Mouse (Mus musculus): ENCODE data around the gene Stat3. TPM values are rescaled to one million over a fixed set of nuclear protein-coding genes. Genes with fewer than 3 reads are reported as not detected.

The Stat3 gene
- polyA plus RNA-seq, 1 experiment from 2014 or later, result 43.5 TPM

- 52% methylated on average over 10 of the region's 10 CpGs for WGBS
- Histone ChIP-seq H3K4me3 (ENCODE audit: low read depth, low read length) (no peak overlapping the region), H3K9me3 (ENCODE audit: control insufficient read depth, low read depth, low read length) (no peaks in the 10 kb centered on the region), H3K27me3 (ENCODE audit: control insufficient read depth, insufficient read depth, low read length) (no peaks in the 10 kb centered on the region), H3K9ac (replicated peaks; ENCODE audit: low read depth, low read length) (no peak overlapping the region), H3K27ac (ENCODE audit: low read length) (no peak overlapping the region), H3K4me1 (ENCODE audit: control insufficient read depth, insufficient read depth, low read length) (no peaks in the 10 kb centered on the region), H3K4me2 (replicated peaks; ENCODE audit: low read depth, low read length) (no peak overlapping the region), H3K36me3 (ENCODE audit: control insufficient read depth, insufficient read depth, low read length) (peaks cover 6% of the 10 kb centered on the region; the same call in 1 of the 2 replicates)
- ATAC-seq (ENCODE audit: insufficient number of reproducible peaks, insufficient read depth, low FRiP score, low read depth), result no peak
Measured at GRCm38 (mm10) chr11:100888348-100888820, 51.0 kb downstream of the Stat3 start.

- H3K4me2 ChIP-seq (replicated peaks; ENCODE audit: low read depth, low read length), result no peak overlapping the region
- H3K36me3 ChIP-seq (ENCODE audit: control insufficient read depth, insufficient read depth, low read length), result no peaks in the 10 kb centered on the region; the same call in 1 of the 2 replicates
- no peak overlapping the region for H3K4me3 ChIP-seq (ENCODE audit: low read depth, low read length)
- H3K27me3 ChIP-seq (ENCODE audit: control insufficient read depth, insufficient read depth, low read length), result no peaks in the 10 kb centered on the region
- H3K9ac ChIP-seq (replicated peaks; ENCODE audit: low read depth, low read length), result no peak overlapping the region
- no peak for ATAC-seq (ENCODE audit: insufficient number of reproducible peaks, insufficient read depth, low FRiP score, low read depth)
- H3K4me1 ChIP-seq (ENCODE audit: control insufficient read depth, insufficient read depth, low read length), result no peaks in the 10 kb centered on the region
- H3K9me3 ChIP-seq (ENCODE audit: control insufficient read depth, low read depth, low read length), result no peaks in the 10 kb centered on the region
- no peak overlapping the region for H3K27ac ChIP-seq (ENCODE audit: low read length)
- WGBS, result 74% methylated on average over 3 of the region's 3 CpGs
Measured at GRCm38 (mm10) chr11:100887764-100888163, 51.6 kb downstream of the Stat3 start.

GRCm38 (mm10) chr11:100887236-100887635 is 52.1 kb downstream of the Stat3 start:
- Histone ChIP-seq H3K4me2 (replicated peaks; ENCODE audit: low read depth, low read length) (no peak overlapping the region), H3K4me1 (ENCODE audit: control insufficient read depth, insufficient read depth, low read length) (no peaks in the 10 kb centered on the region), H3K4me3 (ENCODE audit: low read depth, low read length) (no peak overlapping the region), H3K9me3 (ENCODE audit: control insufficient read depth, low read depth, low read length) (no peaks in the 10 kb centered on the region), H3K27ac (ENCODE audit: low read length) (no peak overlapping the region), H3K9ac (replicated peaks; ENCODE audit: low read depth, low read length) (no peak overlapping the region), H3K27me3 (ENCODE audit: control insufficient read depth, insufficient read depth, low read length) (no peaks in the 10 kb centered on the region), H3K36me3 (ENCODE audit: control insufficient read depth, insufficient read depth, low read length) (no peaks in the 10 kb centered on the region; the same call in 1 of the 2 replicates)
- ATAC-seq (ENCODE audit: insufficient number of reproducible peaks, insufficient read depth, low FRiP score, low read depth), result no peak
- WGBS, result 77% methylated on average over 4 of the region's 4 CpGs

- Histone ChIP-seq H3K27ac (ENCODE audit: low read length) (peak overlapping the region; percentile 39; the same call in 1 of the 2 replicates), H3K4me1 (ENCODE audit: control insufficient read depth, insufficient read depth, low read length) (no peaks in the 10 kb centered on the region), H3K27me3 (ENCODE audit: control insufficient read depth, insufficient read depth, low read length) (no peaks in the 10 kb centered on the region), H3K4me2 (replicated peaks; ENCODE audit: low read depth, low read length) (no peak overlapping the region), H3K9ac (replicated peaks; ENCODE audit: low read depth, low read length) (no peak overlapping the region), H3K36me3 (ENCODE audit: control insufficient read depth, insufficient read depth, low read length) (no peaks in the 10 kb centered on the region; the same call in 1 of the 2 replicates), H3K4me3 (ENCODE audit: low read depth, low read length) (no peak overlapping the region), H3K9me3 (ENCODE audit: control insufficient read depth, low read depth, low read length) (no peaks in the 10 kb centered on the region)
- WGBS, result 34% methylated on average over 8 of the region's 8 CpGs
- ATAC-seq (ENCODE audit: insufficient number of reproducible peaks, insufficient read depth, low FRiP score, low read depth), result peak; percentile 79
Measured at GRCm38 (mm10) chr11:100886188-100886740, 53.1 kb downstream of the Stat3 start.

- Histone ChIP-seq H3K4me2 (replicated peaks; ENCODE audit: low read depth, low read length) (no peak overlapping the region), H3K9ac (replicated peaks; ENCODE audit: low read depth, low read length) (no peak overlapping the region), H3K4me3 (ENCODE audit: low read depth, low read length) (no peak overlapping the region), H3K36me3 (ENCODE audit: control insufficient read depth, insufficient read depth, low read length) (no peaks in the 10 kb centered on the region; the same call in 1 of the 2 replicates), H3K27me3 (ENCODE audit: control insufficient read depth, insufficient read depth, low read length) (no peaks in the 10 kb centered on the region), H3K27ac (ENCODE audit: low read length) (no peak overlapping the region), H3K4me1 (ENCODE audit: control insufficient read depth, insufficient read depth, low read length) (no peaks in the 10 kb centered on the region), H3K9me3 (ENCODE audit: control insufficient read depth, low read depth, low read length) (no peaks in the 10 kb centered on the region)
- no peak for ATAC-seq (ENCODE audit: insufficient number of reproducible peaks, insufficient read depth, low FRiP score, low read depth)
Measured at GRCm38 (mm10) chr11:100885472-100885871, 53.9 kb downstream of the Stat3 start.

- Histone ChIP-seq H3K4me3 (ENCODE audit: low read depth, low read length) (no peak overlapping the region), H3K27ac (ENCODE audit: low read length) (no peak overlapping the region), H3K36me3 (ENCODE audit: control insufficient read depth, insufficient read depth, low read length) (no peaks in the 10 kb centered on the region), H3K4me1 (ENCODE audit: control insufficient read depth, insufficient read depth, low read length) (no peaks in the 10 kb centered on the region), H3K9ac (replicated peaks; ENCODE audit: low read depth, low read length) (no peak overlapping the region), H3K9me3 (ENCODE audit: control insufficient read depth, low read depth, low read length) (no peaks in the 10 kb centered on the region), H3K4me2 (replicated peaks; ENCODE audit: low read depth, low read length) (no peak overlapping the region), H3K27me3 (ENCODE audit: control insufficient read depth, insufficient read depth, low read length) (no peaks in the 10 kb centered on the region)
- no peak for ATAC-seq (ENCODE audit: insufficient number of reproducible peaks, insufficient read depth, low FRiP score, low read depth)
- 92% methylated on average over 10 of the region's 10 CpGs for WGBS
Measured at GRCm38 (mm10) chr11:100883640-100884039, 55.7 kb downstream of the Stat3 start.

GRCm38 (mm10) chr11:100879321-100880078 is 59.8 kb downstream of the Stat3 start:
- ATAC-seq (ENCODE audit: insufficient number of reproducible peaks, insufficient read depth, low FRiP score, low read depth), result peak; percentile 65; the same call in 1 of the 2 replicates
- WGBS, result 78% methylated on average over 15 of the region's 15 CpGs

GRCm38 (mm10) chr11:100875761-100876160 is 63.6 kb downstream of the Stat3 start:
- Histone ChIP-seq H3K36me3 (ENCODE audit: control insufficient read depth, insufficient read depth, low read length) (no peaks in the 10 kb centered on the region; the same call in 1 of the 2 replicates), H3K4me1 (ENCODE audit: control insufficient read depth, insufficient read depth, low read length) (no peaks in the 10 kb centered on the region), H3K4me2 (replicated peaks; ENCODE audit: low read depth, low read length) (no peak overlapping the region), H3K4me3 (ENCODE audit: low read depth, low read length) (no peak overlapping the region), H3K9ac (replicated peaks; ENCODE audit: low read depth, low read length) (no peak overlapping the region), H3K27ac (ENCODE audit: low read length) (no peak overlapping the region), H3K27me3 (ENCODE audit: control insufficient read depth, insufficient read depth, low read length) (no peaks in the 10 kb centered on the region), H3K9me3 (ENCODE audit: control insufficient read depth, low read depth, low read length) (no peaks in the 10 kb centered on the region)
- no peak for ATAC-seq (ENCODE audit: insufficient number of reproducible peaks, insufficient read depth, low FRiP score, low read depth)
- WGBS, result 76% methylated on average over 3 of the region's 3 CpGs

More at GRCm38 (mm10) chr11:100879321-100880078, 59.8 kb downstream of the Stat3 start:
- H3K27me3 ChIP-seq (ENCODE audit: control insufficient read depth, insufficient read depth, low read length), result no peaks in the 10 kb centered on the region
- H3K36me3 ChIP-seq (ENCODE audit: control insufficient read depth, insufficient read depth, low read length), result no peaks in the 10 kb centered on the region
- H3K4me2 ChIP-seq (replicated peaks; ENCODE audit: low read depth, low read length), result no peak overlapping the region
- no peaks in the 10 kb centered on the region for H3K9me3 ChIP-seq (ENCODE audit: control insufficient read depth, low read depth, low read length)
- no peaks in the 10 kb centered on the region for H3K4me1 ChIP-seq (ENCODE audit: control insufficient read depth, insufficient read depth, low read length)
- H3K27ac ChIP-seq (ENCODE audit: low read length), result no peak overlapping the region
- H3K9ac ChIP-seq (replicated peaks; ENCODE audit: low read depth, low read length), result no peak overlapping the region
- H3K4me3 ChIP-seq (ENCODE audit: low read depth, low read length), result no peak overlapping the region

Data from stomach, embryonic 14.5 days (tissue).